Mouse (Mus musculus): Measurements from ENCODE around the gene Tagap1.
"Not testable (repeated sequence)": the region's sequence is repeated elsewhere in the genome, so short reads cannot be mapped to it uniquely, and the experiment has no call there.

- not testable (repeated sequence) for TF ChIP-seq POLR2A (IDR thresholded peaks at IDR 0.05; ENCODE audit: extremely low read depth, insufficient read depth, low read length); CTCF (IDR thresholded peaks at IDR 0.05; ENCODE audit: low read depth, low read length)
Observed at GRCm38 (mm10) chr17:6979380-6979779, 18.4 kb upstream of the Tagap1 start.
